Mouse (Mus musculus): ENCODE measurements around the gene Grin3b.

- TF ChIP-seq CTCF (IDR thresholded peaks at IDR 0.05; ENCODE audit: low read depth, low read length): no peak
- no peak for TF ChIP-seq GATA2 (IDR thresholded peaks at IDR 0.05; ENCODE audit: borderline replicate concordance, low read depth, low read length)
- no peak for TF ChIP-seq TAL1 (conservative IDR thresholded peaks at IDR 0.05; ENCODE audit: low read depth, low read length)
These were observed 37.8 kb upstream of the Grin3b start for GRCm38 (mm10) chr10:79932736-79933135.
